Mouse (Mus musculus) cerebellum, adult 2 months (tissue): Measurements from ENCODE around the gene Btbd35f19. TPM values are rescaled to one million over a fixed set of nuclear protein-coding genes. Genes with fewer than 3 reads are reported as not detected.
"Not testable (repeated sequence)": the region's sequence is repeated elsewhere in the genome, so short reads cannot be mapped to it uniquely, and the experiment has no call there.

Source experiments
- DNase-seq, 2 experiments: peaks; one replicate each; pipeline ENCODE4 v3.0.0; 2021
- H3K27ac ChIP-seq: fragments of 200-500 bp; 2 replicates; pipeline ENCODE4 v1.5.1; 2012; ENCODE audit warnings: low read length, control low read depth, inconsistent platforms; ENCODE audit not compliant: insufficient read depth
- H3K27me3 ChIP-seq: fragments of 200-500 bp; 2 replicates; pipeline ENCODE4 v1.6.1; 2012; ENCODE audit warnings: inconsistent platforms, mild to moderate bottlenecking, low read length, moderate library complexity; ENCODE audit not compliant: control insufficient read depth, insufficient read depth
- H3K4me1 ChIP-seq: fragments of 200-500 bp; 2 replicates; pipeline ENCODE4 v1.6.1; 2011; ENCODE audit warnings: low read length; ENCODE audit not compliant: control insufficient read depth, insufficient read depth
- H3K4me3 ChIP-seq: fragments of 200-500 bp; replicated peaks from 2 replicates; pipeline ENCODE3; 2011; ENCODE audit warnings: mild to moderate bottlenecking, low read depth, low read length, control low read depth; ENCODE audit not compliant: insufficient read depth
- WGBS: fragments of 180-500 bp; shearing (Covaris S2); methylation state at CpG from one replicate; pipeline ENCODE4 v1.1.7; 2018; 5-methylcytosine and 5-hydroxymethylcytosine counted together
- polyA plus RNA-seq: library from polyadenylated mRNA; depleted of rRNA; stranded (reverse); fragments of >200 nt; gene quantifications from 2 replicates; pipeline ENCODE4 v1.2.3, GENCODE M21; 2012; rRNA removed

The Btbd35f19 gene
- polyA plus RNA-seq = not detected in 2 replicates

GRCm38 (mm10) chrX:31383818-31384217 lies at the start of gene Btbd35f19:
Gene Btbd35f19 (minus strand): TSS chrX:31383918.
- H3K27me3 ChIP-seq, H3K4me3 ChIP-seq, H3K27ac ChIP-seq, H3K4me1 ChIP-seq, DNase-seq: not testable (repeated sequence)
- WGBS = no CpG with 5 or more reads among the region's 4 CpGs

DNA sequence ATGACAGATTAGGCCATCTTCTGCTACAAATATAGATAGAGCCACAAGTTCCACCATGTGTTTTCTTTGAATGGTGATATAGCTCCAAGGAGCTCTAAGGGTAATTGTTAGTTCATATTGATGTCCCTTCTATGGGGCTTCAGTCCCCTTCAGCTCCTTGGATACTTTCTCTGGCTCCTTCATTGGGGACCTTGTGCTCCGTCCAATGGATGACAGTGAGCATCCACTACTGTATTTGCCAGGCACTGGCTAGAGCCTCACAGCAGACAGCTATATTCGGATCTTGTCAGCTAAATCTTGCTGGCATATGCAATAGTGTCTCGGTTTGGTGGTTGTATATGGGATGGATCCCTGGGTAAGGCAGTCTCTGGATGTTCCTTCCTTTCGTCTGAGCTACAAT lies 41.8 kb downstream of the Btbd35f19 start:
- not testable (repeated sequence) for H3K27ac ChIP-seq, H3K27me3 ChIP-seq, H3K4me1 ChIP-seq, H3K4me3 ChIP-seq
- DNase-seq = peak in 1 of 2 experiments; percentile 2
- WGBS = 54% methylated on average over 2 of the region's 4 CpGs

- no CpG with 5 or more reads among the region's 4 CpGs for WGBS
- H3K27ac ChIP-seq, H3K4me3 ChIP-seq, DNase-seq, H3K27me3 ChIP-seq, H3K4me1 ChIP-seq: not testable (repeated sequence)
Observed at GRCm38 (mm10) chrX:31336154-31336553, 47.6 kb downstream of the Btbd35f19 start, which contains the start of gene Btbd35f26. Gene Btbd35f26 (plus strand): TSS chrX:31336454.

Other genes with a start within 250 kb of the Btbd35f19 start
- gene Spin2f, start 130.0 kb downstream of the Btbd35f19 start, polyA plus RNA-seq = not detected in 2 replicates
- not detected in 2 replicates for gene Btbd35f26, start 47.5 kb downstream of the Btbd35f19 start, polyA plus RNA-seq
- gene Gm21883, start 190.4 kb upstream of the Btbd35f19 start, polyA plus RNA-seq = not detected in 2 replicates
- not detected in 2 replicates for gene Spin2e, start 235.0 kb upstream of the Btbd35f19 start, polyA plus RNA-seq